Mouse (Mus musculus) embryonic facial prominence, embryonic 12.5 days (tissue): ENCODE data around the gene Tmem246. TPM values are rescaled to one million over a fixed set of nuclear protein-coding genes. Genes with fewer than 3 reads are reported as not detected.

ENCODE experiments used
- ATAC-seq: fragments of 200-750 bp; cut with Nextera tagmentation; 2 replicates; pipeline ENCODE4 v1.8.0; 2017; ENCODE audit not compliant: insufficient number of reproducible peaks, insufficient read depth, low FRiP score, low TSS enrichment
- H3K27ac ChIP-seq: fragments of 300-500 bp; sonication (generic); 2 replicates; pipeline ENCODE4 v1.5.1; 2016; ENCODE audit warnings: mild to moderate bottlenecking
- H3K27me3 ChIP-seq: fragments of 300-500 bp; sonication (generic); 2 replicates; pipeline ENCODE4 v1.6.1; 2016; ENCODE audit warnings: mild to moderate bottlenecking, moderate library complexity
- H3K36me3 ChIP-seq: fragments of 300-500 bp; sonication (generic); 2 replicates; pipeline ENCODE4 v1.6.1; 2016; ENCODE audit warnings: mild to moderate bottlenecking
- H3K4me1 ChIP-seq: fragments of 300-500 bp; sonication (generic); 2 replicates; pipeline ENCODE4 v1.6.1; 2016
- H3K4me2 ChIP-seq: fragments of 300-500 bp; sonication (generic); replicated peaks from 2 replicates; pipeline ENCODE4 v1.6.1; 2016; ENCODE audit warnings: mild to moderate bottlenecking, moderate library complexity
- H3K4me3 ChIP-seq: fragments of 300-500 bp; sonication (generic); 2 replicates; pipeline ENCODE4 v1.5.1; 2016; ENCODE audit warnings: mild to moderate bottlenecking
- H3K9ac ChIP-seq: fragments of 300-500 bp; sonication (generic); 2 replicates; pipeline ENCODE4 v1.6.1; 2016; ENCODE audit warnings: mild to moderate bottlenecking, moderate library complexity
- H3K9me3 ChIP-seq: fragments of 300-500 bp; sonication (generic); 2 replicates; pipeline ENCODE4 v1.6.1; 2016; ENCODE audit warnings: mild to moderate bottlenecking, moderate library complexity
- WGBS: fragments of 180-500 bp; shearing (Covaris S2); methylation state at CpG from one replicate; pipeline ENCODE4 v1.1.7; 2016; 5-methylcytosine and 5-hydroxymethylcytosine counted together
- polyA plus RNA-seq: library from polyadenylated mRNA; unstranded; fragments of >200 nt; fragmentation: Nextera tagmentation; extraction: Ambion mirVana; gene quantifications from 2 replicates; pipeline ENCODE4 v1.2.1, GENCODE M21; 2016

Tmem246 gene
- polyA plus RNA-seq, 1 experiment from 2014 or later = 25.0 TPM

DNA sequence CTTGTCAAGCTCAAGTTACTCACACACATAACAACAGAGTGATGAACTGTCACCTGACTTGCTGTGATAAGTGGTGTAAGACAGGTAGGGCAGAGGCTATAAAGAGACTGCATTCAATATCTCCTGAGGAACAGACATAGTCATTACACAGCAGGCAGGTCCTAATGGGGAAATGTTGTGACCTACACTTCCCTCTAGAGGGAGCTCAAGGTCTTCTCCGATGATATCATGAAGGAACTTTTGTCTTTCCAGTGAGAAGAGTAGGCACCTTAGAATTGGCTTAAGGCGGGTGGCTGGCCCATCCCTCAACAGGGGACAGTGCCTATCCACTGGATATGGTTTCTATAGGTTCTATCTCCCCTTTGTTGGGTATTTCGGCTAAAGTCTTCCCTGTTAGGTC is 30.1 kb downstream of the Tmem246 start:
- no peaks in the 10 kb centered on the region for H3K4me1 ChIP-seq
- no peak overlapping the region for H3K4me2 ChIP-seq
- no peaks in the 10 kb centered on the region for H3K27me3 ChIP-seq
- no peaks in the 10 kb centered on the region for H3K9me3 ChIP-seq
- no peak for ATAC-seq
- WGBS = 18% methylated on average over 3 of the region's 3 CpGs
- no peak overlapping the region for H3K27ac ChIP-seq
- H3K9ac ChIP-seq = no peak overlapping the region
- no peak overlapping the region for H3K4me3 ChIP-seq
- H3K36me3 ChIP-seq = no peaks in the 10 kb centered on the region

DNA sequence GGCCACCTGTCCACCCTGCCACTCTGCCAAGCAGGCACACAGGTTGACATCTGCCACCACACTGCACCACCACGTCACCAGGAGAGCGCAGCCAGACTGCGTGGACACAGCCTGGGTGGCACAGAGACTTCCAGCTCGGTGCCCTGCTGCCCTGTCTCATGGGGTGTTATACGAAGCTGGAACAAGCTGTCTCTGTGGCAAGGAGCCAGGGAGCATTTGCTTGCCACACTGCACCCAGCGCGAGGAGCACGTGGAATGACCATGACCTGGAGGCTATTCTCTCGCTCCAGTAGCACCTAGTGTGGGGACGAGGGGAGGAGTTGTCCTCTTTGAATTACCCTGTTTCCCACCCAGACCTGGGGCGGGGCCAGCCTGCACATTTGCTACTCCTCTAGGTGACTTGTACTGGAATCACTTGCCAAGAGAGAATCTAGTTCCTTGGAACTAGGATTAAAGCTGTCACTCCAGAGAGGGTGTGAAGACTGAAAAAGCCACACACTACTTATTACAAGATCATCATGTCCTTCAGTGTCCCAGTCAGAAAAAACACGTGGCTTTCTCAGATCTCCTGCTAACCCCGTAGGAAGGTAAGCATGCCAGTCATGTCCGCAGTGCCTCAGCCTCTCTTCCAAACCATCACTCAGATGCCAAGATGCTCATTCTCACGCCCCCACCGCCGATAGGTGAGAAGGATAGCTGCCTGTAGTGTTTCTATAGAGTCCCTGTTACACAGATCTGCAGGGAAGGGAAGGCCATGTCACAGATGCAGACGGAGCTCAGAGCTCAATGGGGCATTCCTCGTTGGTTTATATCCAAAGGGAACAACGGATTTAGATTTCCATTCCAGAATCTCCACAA is 37.5 kb downstream of the Tmem246 start:
- Histone ChIP-seq H3K4me3 (no peak overlapping the region), H3K4me2 (no peak overlapping the region), H3K36me3 (no peaks in the 10 kb centered on the region), H3K9me3 (no peaks in the 10 kb centered on the region), H3K4me1 (no peaks in the 10 kb centered on the region), H3K9ac (no peak overlapping the region), H3K27ac (no peak overlapping the region), H3K27me3 (no peaks in the 10 kb centered on the region)
- 75% methylated on average over 20 of the region's 20 CpGs for WGBS
- no peak for ATAC-seq

DNA sequence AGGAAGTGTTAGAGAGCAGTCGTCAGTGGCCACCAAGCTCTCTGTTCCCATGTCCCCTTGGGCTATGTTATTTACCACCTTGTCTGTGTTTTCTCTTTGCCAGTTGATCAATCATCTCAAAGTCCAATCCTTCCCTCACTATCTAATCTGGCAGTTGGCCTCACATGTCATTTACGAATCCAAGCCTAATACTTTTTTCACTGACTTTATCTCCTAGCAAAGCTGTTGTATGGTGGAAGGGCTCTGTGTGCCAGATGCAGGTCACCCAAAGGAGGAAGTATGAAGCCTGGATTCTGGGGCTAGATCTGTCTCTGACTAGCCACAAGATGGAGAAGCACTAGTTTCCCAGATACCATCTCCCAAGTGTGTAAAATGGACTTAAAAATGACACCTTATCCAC is 39.5 kb downstream of the Tmem246 start:
- WGBS = 79% methylated on average over 2 of the region's 2 CpGs
- no peak overlapping the region for H3K27ac ChIP-seq

DNA sequence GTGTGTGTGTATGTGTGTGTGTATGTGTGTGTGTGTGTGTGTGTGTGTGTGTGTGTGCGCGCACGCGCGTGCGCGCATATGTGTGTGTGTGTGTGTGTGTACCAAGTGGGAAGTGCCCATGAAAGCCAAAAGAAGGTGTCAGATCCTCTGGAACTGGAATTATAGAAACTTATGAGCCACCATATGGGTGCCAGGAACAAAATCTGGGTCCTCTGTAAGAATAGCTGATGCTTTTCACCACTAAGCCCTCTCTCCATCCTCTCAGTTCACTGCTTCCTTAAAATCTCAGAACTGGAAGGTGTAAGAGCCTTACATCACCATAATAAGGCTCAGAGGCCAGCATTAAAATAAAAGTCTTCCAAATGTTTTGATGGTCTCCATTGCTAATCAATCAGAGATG is 40.3 kb downstream of the Tmem246 start:
- no peak for ATAC-seq
- no peaks in the 10 kb centered on the region for H3K27me3 ChIP-seq
- no peak overlapping the region for H3K4me2 ChIP-seq
- no peak overlapping the region for H3K27ac ChIP-seq
- no peak overlapping the region for H3K4me3 ChIP-seq
- 88% methylated on average over 7 of the region's 7 CpGs for WGBS
- no peaks in the 10 kb centered on the region for H3K9me3 ChIP-seq
- no peaks in the 10 kb centered on the region for H3K4me1 ChIP-seq
- H3K36me3 ChIP-seq = no peaks in the 10 kb centered on the region
- H3K9ac ChIP-seq = no peak overlapping the region

More for the DNA sequence above, 39.5 kb downstream of the Tmem246 start:
- H3K4me1 ChIP-seq = no peaks in the 10 kb centered on the region
- H3K4me2 ChIP-seq = no peak overlapping the region
- no peaks in the 10 kb centered on the region for H3K9me3 ChIP-seq
- no peaks in the 10 kb centered on the region for H3K27me3 ChIP-seq
- no peak overlapping the region for H3K9ac ChIP-seq
- H3K36me3 ChIP-seq = no peaks in the 10 kb centered on the region
- no peak for ATAC-seq
- no peak overlapping the region for H3K4me3 ChIP-seq

DNA sequence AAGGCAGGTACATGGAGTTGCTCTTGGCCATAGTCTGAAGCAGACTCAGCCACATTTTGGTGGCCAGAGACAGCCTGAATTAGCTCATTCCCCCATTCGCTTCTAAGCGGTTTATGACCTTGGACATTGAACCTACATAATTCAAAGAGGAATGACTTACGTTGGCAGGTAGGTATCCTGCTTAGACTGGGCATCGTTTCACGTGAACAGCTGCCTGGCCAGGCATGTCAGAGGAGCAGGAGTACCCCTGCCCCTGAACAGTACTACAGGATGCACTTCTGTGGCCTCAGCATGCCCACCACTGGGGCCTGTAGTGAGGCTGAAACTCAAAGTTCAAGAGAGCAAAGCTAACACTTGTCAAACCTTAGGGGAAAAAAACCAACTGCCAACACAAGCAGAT is 44.3 kb downstream of the Tmem246 start:
- Histone ChIP-seq H3K27me3 (no peaks in the 10 kb centered on the region), H3K9ac (no peak overlapping the region), H3K4me1 (no peaks in the 10 kb centered on the region), H3K4me2 (no peak overlapping the region), H3K27ac (no peak overlapping the region), H3K4me3 (no peak overlapping the region), H3K36me3 (no peaks in the 10 kb centered on the region), H3K9me3 (no peaks in the 10 kb centered on the region)
- ATAC-seq = no peak
- WGBS = 83% methylated on average over 5 of the region's 5 CpGs

DNA sequence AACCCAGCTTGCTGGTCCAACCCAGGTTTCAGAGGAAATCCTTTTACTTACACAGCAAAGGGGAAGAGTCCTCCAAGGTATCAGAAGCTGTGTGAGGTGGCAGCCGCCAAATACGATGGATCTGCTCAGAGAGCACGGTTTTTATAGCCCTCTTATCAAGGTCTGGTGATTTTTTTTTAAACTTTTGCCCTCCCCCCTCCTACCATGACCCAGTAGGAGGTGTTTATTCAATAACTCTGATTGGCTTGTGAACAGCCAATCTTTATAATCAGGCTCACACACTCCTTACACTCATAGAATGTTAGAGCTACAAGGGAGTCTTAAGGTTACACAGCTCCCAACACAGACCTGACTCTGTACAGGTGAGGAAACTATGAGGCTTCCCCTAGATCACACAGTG is 48.3 kb downstream of the Tmem246 start, which contains the start of gene Aldob:
Aldob (minus strand) TSS at position 164 of the 400 bp plus-strand sequence.
- Histone ChIP-seq H3K9ac (no peak within 1 kb of the TSS), H3K9me3 (no peaks in the 10 kb centered on the region), H3K36me3 (no peaks in the 10 kb centered on the region), H3K4me2 (no peak within 1 kb of the TSS), H3K27ac (no peak within 1 kb of the TSS), H3K4me1 (no peaks in the 10 kb centered on the region), H3K4me3 (no peak within 1 kb of the TSS), H3K27me3 (no peaks in the 10 kb centered on the region)
- no peak for ATAC-seq
- 67% methylated on average over 3 of the region's 3 CpGs for WGBS

DNA sequence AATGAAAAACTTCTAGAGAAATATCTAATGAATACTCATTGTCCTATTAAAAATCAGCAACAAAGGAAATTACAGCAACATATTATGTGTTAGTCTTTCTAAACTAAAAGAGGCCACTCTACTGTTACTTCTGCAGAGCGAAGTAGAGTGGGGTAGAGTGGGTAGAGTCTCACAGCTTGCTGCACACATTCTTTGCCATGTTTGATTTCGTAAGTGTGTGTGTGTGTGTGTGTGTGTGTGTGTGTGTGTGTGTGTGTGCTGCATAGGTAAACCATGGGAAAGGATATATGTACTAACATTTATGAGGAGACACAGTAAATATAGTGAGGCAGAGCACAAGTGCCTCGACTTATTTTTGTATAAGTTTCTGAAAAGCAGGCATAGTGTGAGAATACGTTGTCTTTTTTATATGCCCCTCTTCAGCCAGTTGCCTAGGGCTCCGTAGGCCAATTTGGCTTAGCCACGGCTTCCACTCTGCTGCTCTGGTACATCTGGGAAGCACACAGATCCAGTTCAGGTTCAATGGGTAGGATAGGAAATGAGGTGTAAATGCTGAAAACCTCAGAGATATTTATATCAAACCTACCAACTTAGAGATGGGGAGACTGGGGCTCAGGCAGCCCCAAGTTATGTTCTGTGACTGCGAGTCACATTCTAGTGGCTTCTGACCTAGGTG is 50.0 kb downstream of the Tmem246 start:
- no peak overlapping the region for H3K27ac ChIP-seq
- H3K9me3 ChIP-seq = no peaks in the 10 kb centered on the region
- no peak overlapping the region for H3K4me3 ChIP-seq
- no peaks in the 10 kb centered on the region for H3K36me3 ChIP-seq
- no peak for ATAC-seq
- 87% methylated on average over 7 of the region's 7 CpGs for WGBS
- H3K4me1 ChIP-seq = no peaks in the 10 kb centered on the region
- H3K27me3 ChIP-seq = no peaks in the 10 kb centered on the region
- no peak overlapping the region for H3K9ac ChIP-seq
- no peak overlapping the region for H3K4me2 ChIP-seq

DNA sequence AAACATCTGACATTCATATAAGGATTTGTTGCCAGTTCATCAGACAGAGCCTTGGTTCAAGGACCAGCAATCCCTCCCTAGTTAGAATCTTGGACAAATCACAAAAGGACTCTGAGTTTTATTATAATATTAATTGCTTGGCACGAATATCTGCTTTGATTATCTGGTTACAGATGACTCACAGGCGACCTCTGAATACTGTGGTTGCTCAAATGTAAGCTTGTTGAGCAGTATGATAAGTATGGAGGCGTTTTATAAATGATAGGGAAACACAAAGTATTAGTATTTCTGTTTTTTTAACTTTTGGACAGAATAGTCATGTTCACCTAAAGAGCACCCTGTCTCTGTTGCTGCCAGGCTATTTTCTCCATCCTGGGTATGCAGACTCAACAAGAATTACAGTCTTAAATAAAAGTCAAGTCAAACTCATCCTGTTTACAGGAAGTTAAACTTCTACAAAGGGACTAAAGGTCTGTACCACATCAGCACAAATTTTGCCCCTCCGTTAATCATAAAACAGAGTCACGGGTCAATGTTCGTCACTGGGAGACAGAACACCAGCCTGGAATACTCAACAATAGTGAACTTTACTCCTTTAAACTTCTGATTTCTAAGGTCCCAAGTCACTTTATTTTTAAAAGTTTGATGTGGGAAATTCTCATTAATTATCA is 50.7 kb downstream of the Tmem246 start:
- Histone ChIP-seq H3K9ac (no peak overlapping the region), H3K4me1 (no peaks in the 10 kb centered on the region), H3K27me3 (no peaks in the 10 kb centered on the region), H3K36me3 (no peaks in the 10 kb centered on the region), H3K9me3 (no peaks in the 10 kb centered on the region), H3K27ac (no peak overlapping the region), H3K4me3 (no peak overlapping the region), H3K4me2 (no peak overlapping the region)
- no peak for ATAC-seq
- WGBS = 73% methylated on average over 6 of the region's 6 CpGs

DNA sequence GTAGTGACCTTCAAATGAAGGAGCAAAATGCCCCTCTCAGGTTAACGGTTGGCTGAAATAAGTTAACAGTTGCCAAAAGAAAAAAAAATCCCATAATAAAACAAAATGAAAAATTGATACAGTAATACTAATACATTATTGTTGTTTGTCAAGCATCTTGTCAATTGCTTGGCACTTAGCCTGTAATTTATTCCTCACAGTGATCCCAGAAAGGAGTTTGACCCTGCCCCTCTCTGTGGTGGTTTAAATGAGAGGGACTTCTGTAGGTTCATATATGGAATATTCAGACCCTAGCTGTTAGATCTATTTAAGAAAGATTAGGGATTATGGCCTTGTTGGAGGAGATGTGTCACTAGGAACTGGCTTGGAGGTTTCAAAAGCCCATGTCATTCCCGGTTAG is 51.6 kb downstream of the Tmem246 start:
- Histone ChIP-seq H3K27me3 (no peaks in the 10 kb centered on the region), H3K36me3 (no peaks in the 10 kb centered on the region)
- ATAC-seq = no peak

DNA sequence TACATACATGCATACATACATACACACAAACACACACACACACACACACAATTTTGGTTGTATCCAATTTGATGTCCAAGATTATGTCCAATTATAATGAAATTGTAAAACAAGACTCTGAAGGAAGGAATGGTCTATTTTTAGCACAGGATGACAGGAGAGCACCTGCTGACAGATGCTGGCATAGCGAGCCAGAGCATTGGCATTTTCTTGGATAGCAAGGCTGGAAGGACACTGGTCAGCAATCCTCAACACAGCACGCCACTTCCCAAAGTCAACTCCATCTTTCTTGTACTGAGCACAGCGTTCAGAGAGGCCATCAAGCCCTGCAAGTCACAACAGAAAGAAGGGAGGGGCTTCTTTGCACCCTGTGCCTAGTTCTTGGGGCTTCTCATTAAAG is 56.7 kb downstream of the Tmem246 start:
- no peak overlapping the region for H3K9ac ChIP-seq
- ATAC-seq = no peak
- no peaks in the 10 kb centered on the region for H3K4me1 ChIP-seq
- no peak overlapping the region for H3K4me3 ChIP-seq
- H3K36me3 ChIP-seq = no peaks in the 10 kb centered on the region
- no peaks in the 10 kb centered on the region for H3K27me3 ChIP-seq
- no peak overlapping the region for H3K4me2 ChIP-seq
- 73% methylated on average over 3 of the region's 3 CpGs for WGBS
- H3K9me3 ChIP-seq = no peaks in the 10 kb centered on the region
- no peak overlapping the region for H3K27ac ChIP-seq

More for the DNA sequence above, 51.6 kb downstream of the Tmem246 start:
- Histone ChIP-seq H3K9me3 (no peaks in the 10 kb centered on the region), H3K4me2 (no peak overlapping the region), H3K27ac (no peak overlapping the region), H3K9ac (no peak overlapping the region), H3K4me1 (no peaks in the 10 kb centered on the region), H3K4me3 (no peak overlapping the region)
- WGBS = 81% methylated on average over 2 of the region's 2 CpGs

DNA sequence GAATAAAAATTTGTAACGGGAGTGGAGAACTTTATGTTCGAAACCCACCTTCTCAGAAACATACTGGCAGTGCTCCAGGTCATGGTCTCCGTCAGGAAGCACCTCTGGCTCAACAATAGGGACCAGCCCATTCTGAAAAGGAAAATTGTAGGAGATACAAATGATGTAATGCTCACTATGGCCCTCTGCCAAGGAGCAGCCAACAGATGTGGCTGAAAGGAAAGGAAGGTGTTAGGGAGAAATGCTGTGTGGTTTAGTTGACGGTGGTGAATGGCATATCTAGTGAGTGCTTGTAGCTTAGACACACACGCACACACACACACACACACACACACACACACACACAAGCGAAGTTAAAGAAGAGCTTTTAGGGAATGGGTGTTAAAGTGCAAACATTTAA is 58.0 kb downstream of the Tmem246 start:
- H3K27me3 ChIP-seq = no peaks in the 10 kb centered on the region
- no peak overlapping the region for H3K4me3 ChIP-seq
- no peak overlapping the region for H3K27ac ChIP-seq
- H3K9me3 ChIP-seq = no peaks in the 10 kb centered on the region
- H3K36me3 ChIP-seq = no peaks in the 10 kb centered on the region
- WGBS = 73% methylated on average over 6 of the region's 6 CpGs
- ATAC-seq = no peak
- no peaks in the 10 kb centered on the region for H3K4me1 ChIP-seq
- H3K4me2 ChIP-seq = no peak overlapping the region
- H3K9ac ChIP-seq = no peak overlapping the region

DNA sequence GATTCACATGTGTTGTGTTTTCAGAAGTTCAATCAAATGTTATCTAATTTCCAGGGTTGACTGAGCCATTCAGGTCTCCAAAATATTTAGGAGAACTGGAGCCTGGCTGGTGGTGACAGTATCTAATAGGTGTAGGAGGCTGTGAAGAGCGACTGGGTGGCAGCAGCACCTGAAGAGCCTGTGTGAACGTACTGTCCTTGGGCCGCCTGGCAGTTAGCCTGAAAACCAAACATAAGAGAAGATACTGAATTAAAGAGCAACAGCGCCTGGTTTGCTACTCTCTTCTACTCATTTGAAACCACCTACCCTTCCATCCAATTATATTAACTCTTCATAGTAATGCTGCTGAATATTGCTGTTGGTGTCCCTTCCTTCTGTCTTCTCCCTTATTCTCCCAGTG is 61.0 kb downstream of the Tmem246 start:
- WGBS = 88% methylated on average over 4 of the region's 4 CpGs
- no peaks in the 10 kb centered on the region for H3K4me1 ChIP-seq
- no peak overlapping the region for H3K27ac ChIP-seq
- no peaks in the 10 kb centered on the region for H3K27me3 ChIP-seq
- no peak overlapping the region for H3K4me3 ChIP-seq
- peaks cover 4% of the 10 kb centered on the region; the same call in 1 of the 2 replicates for H3K36me3 ChIP-seq
- no peak overlapping the region for H3K9ac ChIP-seq
- H3K4me2 ChIP-seq = no peak overlapping the region
- ATAC-seq = no peak
- H3K9me3 ChIP-seq = no peaks in the 10 kb centered on the region
